17 mouse cellular contexts compared by ENCODE assay signal in the genomic region with DNA sequence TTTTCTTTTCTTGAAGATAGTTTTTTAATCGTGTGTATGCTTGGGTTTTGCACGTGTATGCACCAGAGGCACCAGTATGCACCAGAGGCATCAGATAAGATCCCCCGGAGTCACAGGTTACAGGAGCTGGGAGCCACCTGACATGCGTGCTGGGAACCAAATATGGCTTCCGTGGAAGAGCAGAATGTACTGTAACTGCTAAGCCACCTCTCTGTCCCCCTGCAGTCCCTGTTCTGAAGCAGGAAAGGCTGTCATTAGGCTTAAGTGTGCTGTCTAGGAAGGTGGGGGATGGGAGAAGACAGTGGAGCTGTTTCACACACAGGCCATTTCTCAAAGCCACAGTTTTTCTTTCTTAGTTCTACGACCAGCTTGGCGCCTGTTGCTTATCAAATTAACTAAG.
A peak's percentile ranks its signal among the peaks of the same experiment; 100 is the strongest.
DNase-seq lines count a peak whose midpoint lies in the region; ATAC-seq and TF ChIP-seq lines count a peak whose summit lies in the region.
"Had no signal": no experiment of that assay in that cellular context is flagged by ENCODE, and none has a peak within 500 bp of the region (broad histone marks: within the 10 kb centered on the region; RNA-seq: fewer than 3 reads in every experiment).

No protein-coding gene starts in this region.

- H3K27me3 ChIP-seq in heart, embryonic 13.5 days (replicated peaks): no peaks in the 10 kb centered on the region
- no peaks in the 10 kb centered on the region for H3K27me3 ChIP-seq in lung, postnatal 0 days (replicated peaks; ENCODE audit: insufficient read depth, low read length)
- H3K27me3 ChIP-seq in embryonic facial prominence, embryonic 13.5 days: no peaks in the 10 kb centered on the region
- H3K27me3 ChIP-seq in intestine, postnatal 0 days (replicated peaks; ENCODE audit: control insufficient read depth, insufficient read depth, low read length): no peaks in the 10 kb centered on the region
- H3K27me3 ChIP-seq: forebrain, embryonic 15.5 days; heart, embryonic 15.5 days; neural tube, embryonic 15.5 days had no signal

- peak overlapping the region; percentile 50 for H3K27ac ChIP-seq in heart, embryonic 13.5 days (replicated peaks)
- no peak overlapping the region for H3K27ac ChIP-seq in lung, postnatal 0 days (ENCODE audit: low read length)
- H3K27ac ChIP-seq in embryonic facial prominence, embryonic 13.5 days: peak overlapping the region; percentile 44
- H3K27ac ChIP-seq in intestine, postnatal 0 days (ENCODE audit: low read depth, low read length): no peak overlapping the region
- H3K27ac ChIP-seq: forebrain, embryonic 15.5 days; heart, embryonic 15.5 days; hindbrain, postnatal 0 days; liver, embryonic 14.5 days; neural tube, embryonic 15.5 days had no signal

- H3K9ac ChIP-seq in heart, embryonic 13.5 days: peak overlapping the region; percentile 37; the same call in 1 of the 2 replicates
- H3K9ac ChIP-seq in lung, postnatal 0 days (replicated peaks; ENCODE audit: low read depth): no peak overlapping the region
- no peak overlapping the region for H3K9ac ChIP-seq in embryonic facial prominence, embryonic 13.5 days
- no peak overlapping the region for H3K9ac ChIP-seq in intestine, postnatal 0 days (ENCODE audit: low read depth, low read length)
- H3K9ac ChIP-seq: forebrain, embryonic 15.5 days; heart, embryonic 15.5 days; liver, embryonic 14.5 days; neural tube, embryonic 15.5 days had no signal

- no peaks in the 10 kb centered on the region for H3K36me3 ChIP-seq in heart, embryonic 13.5 days
- H3K36me3 ChIP-seq in lung, postnatal 0 days (ENCODE audit: insufficient read depth, low read length): no peaks in the 10 kb centered on the region
- no peaks in the 10 kb centered on the region for H3K36me3 ChIP-seq in embryonic facial prominence, embryonic 13.5 days
- H3K36me3 ChIP-seq in intestine, postnatal 0 days (ENCODE audit: control insufficient read depth, insufficient read depth): no peaks in the 10 kb centered on the region
- H3K36me3 ChIP-seq: forebrain, embryonic 15.5 days; heart, embryonic 15.5 days; neural tube, embryonic 15.5 days had no signal

- no peak for TF ChIP-seq EP300 in lung, postnatal 0 days (IDR thresholded peaks at IDR 0.05)

- no peaks in the 10 kb centered on the region for H3K9me3 ChIP-seq in heart, embryonic 13.5 days
- H3K9me3 ChIP-seq in lung, postnatal 0 days (ENCODE audit: low read length): no peaks in the 10 kb centered on the region
- H3K9me3 ChIP-seq in embryonic facial prominence, embryonic 13.5 days: no peaks in the 10 kb centered on the region
- H3K9me3 ChIP-seq in intestine, postnatal 0 days (ENCODE audit: control insufficient read depth): no peaks in the 10 kb centered on the region
- H3K9me3 ChIP-seq: forebrain, embryonic 15.5 days; heart, embryonic 15.5 days; neural tube, embryonic 15.5 days had no signal

- no peak for DNase-seq in heart, postnatal 10 days
- peak; percentile 42 for DNase-seq in lung, postnatal 0 days (ENCODE audit: low spot score)
- no peak for DNase-seq in lung, postnatal 25 days (ENCODE audit: low spot score)
- no peak for DNase-seq in thymus, postnatal 36 days
- DNase-seq: cerebellum, postnatal 14 days; kidney, adult 2 months; retina, postnatal 1 day; thymus, adult 18-20 months had no signal

- no peak overlapping the region for H3K4me2 ChIP-seq in heart, embryonic 13.5 days
- no peak overlapping the region for H3K4me2 ChIP-seq in lung, postnatal 0 days (replicated peaks; ENCODE audit: low read depth, low read length)
- H3K4me2 ChIP-seq in embryonic facial prominence, embryonic 13.5 days: no peak overlapping the region
- no peak overlapping the region for H3K4me2 ChIP-seq in intestine, postnatal 0 days (replicated peaks; ENCODE audit: low read depth)
- H3K4me2 ChIP-seq: forebrain, embryonic 15.5 days; heart, embryonic 15.5 days; midbrain, embryonic 11.5 days; neural tube, embryonic 15.5 days had no signal

- peaks cover 61% of the 10 kb centered on the region for H3K4me1 ChIP-seq in heart, embryonic 13.5 days
- H3K4me1 ChIP-seq in lung, postnatal 0 days (ENCODE audit: insufficient read depth, low read depth, low read length): peaks cover 4% of the 10 kb centered on the region; the same call in 1 of the 2 replicates
- peaks cover 68% of the 10 kb centered on the region for H3K4me1 ChIP-seq in embryonic facial prominence, embryonic 13.5 days
- no peaks in the 10 kb centered on the region for H3K4me1 ChIP-seq in intestine, postnatal 0 days (replicated peaks; ENCODE audit: control insufficient read depth, insufficient read depth, low read length)

- WGBS in heart, embryonic 13.5 days: 33% methylated on average over 7 of the region's 7 CpGs
- 31% methylated on average over 7 of the region's 7 CpGs for WGBS in lung, postnatal 0 days
- WGBS in embryonic facial prominence, embryonic 13.5 days: 46% methylated on average over 7 of the region's 7 CpGs
- WGBS in intestine, postnatal 0 days: 56% methylated on average over 7 of the region's 7 CpGs

- H3K4me3 ChIP-seq in heart, embryonic 13.5 days: no peak overlapping the region
- H3K4me3 ChIP-seq in lung, postnatal 0 days (ENCODE audit: low read depth, low read length): no peak overlapping the region
- no peak overlapping the region for H3K4me3 ChIP-seq in embryonic facial prominence, embryonic 13.5 days
- H3K4me3 ChIP-seq in intestine, postnatal 0 days (ENCODE audit: low read depth, low read length): no peak overlapping the region
- H3K4me3 ChIP-seq: forebrain, embryonic 15.5 days; heart, embryonic 15.5 days; neural tube, embryonic 15.5 days had no signal

- intact Hi-C loops in heart, postnatal 10 days (cut with DNase I): no loop called here

- no peak for TF ChIP-seq CTCF in lung, postnatal 0 days (IDR thresholded peaks at IDR 0.05)
- no peak for TF ChIP-seq CTCF in intestine, postnatal 0 days (IDR thresholded peaks at IDR 0.05; ENCODE audit: low read depth)

- ATAC-seq in heart, embryonic 13.5 days (ENCODE audit: extremely low read depth, insufficient number of reproducible peaks, low FRiP score, low TSS enrichment): no peak
- no peak for ATAC-seq in lung, postnatal 0 days
- ATAC-seq in embryonic facial prominence, embryonic 13.5 days (ENCODE audit: insufficient number of reproducible peaks, insufficient read depth, low FRiP score, low TSS enrichment, low read depth): no peak
- no peak for ATAC-seq in intestine, postnatal 0 days
- ATAC-seq: forebrain, embryonic 15.5 days; hindbrain, postnatal 0 days had no signal

Comparison
In these comparisons a context has a peak if more than half of its experiments do, and no peak if none do; other contexts are left out.
1. H3K27ac ChIP-seq: peak in heart, embryonic 13.5 days (single experiment) and embryonic facial prominence, embryonic 13.5 days (single experiment); none in lung, postnatal 0 days (single experiment) and intestine, postnatal 0 days (single experiment).